Mouse (Mus musculus) heart, adult 8-10 months (tissue): ENCODE results near the gene Gm14295. TPM values are rescaled to one million over a fixed set of nuclear protein-coding genes. Genes with fewer than 3 reads are reported as not detected.
"Not testable (repeated sequence)": the region's sequence is repeated elsewhere in the genome, so short reads cannot be mapped to it uniquely, and the experiment has no call there.

ENCODE experiments used
- DNase-seq: peaks from one replicate; pipeline ENCODE4 v3.0.0; 2022; ENCODE audit warnings: low spot score
- total RNA-seq, 4 experiments: library from RNA; stranded (reverse); gene quantifications; 2 replicates each; pipeline ENCODE4 v1.2.4; 2022

Gene Gm14295
- total RNA-seq: 10 to 100 TPM in 2 of 4 experiments, 1 to 10 TPM in 2; 8.7 to 14.4 (median 9.8) TPM

DNA sequence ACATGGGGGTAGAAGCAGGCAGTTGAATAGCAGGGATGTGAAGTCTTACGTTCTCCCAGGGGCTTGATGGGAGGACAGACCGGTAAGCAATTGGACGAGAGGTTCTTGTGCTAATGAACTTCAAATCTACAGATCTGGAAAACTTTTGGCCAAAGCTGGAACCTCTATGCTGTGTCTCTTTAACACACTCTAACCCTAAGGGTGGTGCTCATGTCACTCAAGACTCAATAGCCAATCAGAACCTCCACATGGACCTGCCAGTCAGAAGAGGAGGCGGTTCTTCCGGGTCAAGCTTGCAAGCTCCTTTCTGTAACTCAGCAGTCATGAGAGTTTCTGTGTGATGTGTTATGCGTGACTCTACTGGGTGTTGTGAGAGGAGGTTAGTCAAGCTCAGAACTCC lies at the start of gene Gm14295:
TSS of gene Gm14295 (plus strand) at position 301 of the 400 bp plus-strand sequence.
- not testable (repeated sequence) for DNase-seq

DNA sequence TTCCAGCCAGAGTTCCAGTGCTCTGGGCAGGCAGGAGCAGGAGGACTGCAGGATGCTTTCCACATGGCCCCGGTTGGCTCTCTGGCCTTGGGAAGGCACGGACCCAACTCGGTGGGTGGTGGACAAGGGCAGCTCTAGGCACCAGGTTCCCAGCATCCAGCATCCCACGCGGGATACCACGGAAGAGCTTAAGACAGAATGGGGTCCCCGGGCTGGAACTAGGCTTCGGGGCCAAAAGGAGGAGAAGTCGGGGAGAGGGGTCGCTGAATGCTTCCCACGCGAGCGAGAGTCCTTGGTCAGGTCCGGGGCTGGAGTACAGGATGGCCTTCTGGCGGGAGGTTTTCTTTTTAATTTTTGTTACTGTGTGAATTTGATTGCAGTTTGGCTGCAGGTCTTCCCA lies 373 bp downstream of the Gm14295 start:
- DNase-seq: not testable (repeated sequence)

DNA sequence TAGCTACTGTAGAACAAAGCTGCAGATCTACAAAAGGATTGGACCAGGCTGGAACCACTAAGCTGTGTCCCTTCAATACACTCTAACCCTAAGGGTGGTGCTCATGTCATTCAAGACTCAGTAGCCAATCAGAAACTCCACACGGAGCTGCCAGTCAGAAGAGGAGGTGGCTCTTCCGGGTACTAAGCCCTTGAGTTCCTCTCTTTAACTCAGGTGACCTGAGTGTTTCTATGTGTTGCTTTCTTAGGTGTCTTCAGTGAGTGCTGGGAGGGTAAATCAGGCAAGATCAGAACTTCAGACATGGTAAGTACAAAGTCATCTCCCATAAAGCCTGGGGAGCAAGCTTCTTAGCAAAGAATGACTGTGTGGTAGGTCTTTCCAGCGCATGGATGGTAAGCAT lies 32.4 kb downstream of the Gm14295 start, which contains the start of gene Gm14408:
TSS of gene Gm14408 (plus strand) at position 301 of the 400 bp plus-strand sequence.
- DNase-seq: not testable (repeated sequence)

Other genes starting within 250 kb of the Gm14295 start
- gene Gm14308, start 162.3 kb upstream of the Gm14295 start, total RNA-seq: 1 to 10 TPM in 3 of 4 experiments, under 1 TPM in 1; 0.75 to 1.8 (median 1.3) TPM
- gene Zfp973, start 128.1 kb upstream of the Gm14295 start, total RNA-seq: 10 to 100 TPM in 3 of 4 experiments, 1 to 10 TPM in 1; 9.3 to 16.9 (median 14.6) TPM
- gene Gm14305, start 90.3 kb upstream of the Gm14295 start, total RNA-seq: 1 to 10 TPM; 4.8 to 7.5 (median 5.8) TPM
- gene Gm14408, start 32.5 kb downstream of the Gm14295 start, total RNA-seq: not detected
- 1 to 10 TPM; 3.0 to 6.0 (median 4.2) TPM for gene Gm14296, start 129.2 kb downstream of the Gm14295 start, total RNA-seq
- 10 to 100 TPM; 49.1 to 67.6 (median 55.6) TPM for gene Gm14419, start 202.3 kb downstream of the Gm14295 start, total RNA-seq